Mouse (Mus musculus) kidney, adult 2 months (tissue): ENCODE measurements around the gene Mif.

ENCODE experiments used
- CTCF ChIP-seq: fragments of 200-500 bp; conservative IDR thresholded peaks from 2 replicates; pipeline ENCODE4 v1.5.1; 2011; ENCODE audit warnings: low read depth, mild to moderate bottlenecking, control low read depth, low read length, moderate library complexity, mixed read lengths; ENCODE audit not compliant: insufficient read depth, insufficient read length
- POLR2A ChIP-seq: fragments of 200-500 bp; IDR thresholded peaks from one replicate; pipeline ENCODE4 v1.6.1; 2011; ENCODE audit warnings: low read depth, low read length, control low read depth

DNA sequence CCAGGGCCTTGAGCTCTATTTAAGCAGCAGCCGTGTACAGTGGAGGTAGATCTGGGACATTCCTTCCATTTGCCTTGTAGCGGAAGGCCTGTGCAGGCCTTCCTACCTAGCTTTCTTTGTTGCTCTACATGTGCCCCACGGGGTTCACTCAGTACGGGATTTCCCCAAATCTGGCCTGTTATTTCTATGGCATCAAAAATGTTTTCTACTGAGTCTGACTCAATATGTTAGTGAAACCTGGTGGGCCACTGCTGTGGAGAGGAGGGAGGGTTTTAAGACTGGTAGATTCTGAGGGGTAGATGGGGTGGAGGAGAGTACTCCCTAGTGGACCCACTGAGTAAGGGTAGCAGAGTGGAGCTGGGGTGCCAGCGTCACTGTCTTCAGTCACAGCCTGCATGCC lies 35.7 kb upstream of the Mif start:
- TF ChIP-seq CTCF, result no peak
- no peak for TF ChIP-seq POLR2A
